Mouse (Mus musculus) urinary bladder, postnatal 14 days (tissue): ENCODE measurements at regions not wholly inside any gene's neighbourhood (a gene's known extent, or its start where the extent isn't known, plus 50 kb on each side); places are given as distances from the start of the nearest gene placed in this dataset.

Source experiments
- DNase-seq: peaks from one replicate; pipeline ENCODE4 v3.0.0; 2021; ENCODE audit warnings: low spot score

DNA sequence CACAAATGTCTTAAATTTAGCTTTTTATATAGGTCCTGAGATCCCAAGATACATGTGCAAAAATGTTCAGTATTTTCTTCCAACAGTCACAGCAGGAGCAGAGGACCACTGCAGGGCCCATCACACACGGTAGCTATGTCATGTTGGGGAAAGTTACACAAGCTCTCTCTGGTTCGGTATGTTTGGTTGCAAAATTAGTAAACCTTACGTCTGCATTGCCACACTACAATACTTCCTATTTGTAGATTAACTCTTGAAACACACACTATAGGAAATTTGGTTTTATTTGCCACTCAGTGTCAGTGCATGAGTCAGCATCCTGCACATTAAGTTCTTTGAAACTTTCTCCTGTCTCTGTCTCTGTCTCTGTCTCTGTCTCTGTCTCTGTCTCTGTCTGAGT lies 82.0 kb downstream of the Cth start:
- DNase-seq, result no peak

DNA sequence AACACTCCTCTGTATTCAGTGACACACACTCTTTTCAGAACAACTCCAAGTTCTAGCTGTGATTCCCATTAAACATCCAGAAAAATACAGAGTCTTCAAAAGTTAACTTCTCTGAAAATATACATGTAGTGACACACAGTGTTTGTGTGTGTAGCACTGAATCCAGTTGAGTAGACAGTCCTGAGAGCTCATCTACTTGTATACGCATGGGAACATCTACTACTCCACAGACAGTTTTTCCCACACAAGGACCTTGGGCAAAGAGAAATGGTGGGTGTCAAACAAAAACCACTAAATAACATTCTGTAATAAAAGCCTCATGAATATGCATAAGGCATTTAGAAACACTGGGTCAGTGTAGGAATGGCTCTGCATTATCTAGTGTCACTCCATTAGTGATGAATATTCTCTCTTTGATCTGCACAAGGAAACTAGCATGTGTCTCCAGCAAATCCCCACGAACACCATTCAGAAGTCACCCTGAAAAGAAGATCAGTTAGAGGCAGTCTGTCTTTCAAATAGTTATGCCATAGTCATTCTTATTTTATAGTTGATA lies 83.6 kb downstream of the Cth start:
- DNase-seq, result no peak

DNA sequence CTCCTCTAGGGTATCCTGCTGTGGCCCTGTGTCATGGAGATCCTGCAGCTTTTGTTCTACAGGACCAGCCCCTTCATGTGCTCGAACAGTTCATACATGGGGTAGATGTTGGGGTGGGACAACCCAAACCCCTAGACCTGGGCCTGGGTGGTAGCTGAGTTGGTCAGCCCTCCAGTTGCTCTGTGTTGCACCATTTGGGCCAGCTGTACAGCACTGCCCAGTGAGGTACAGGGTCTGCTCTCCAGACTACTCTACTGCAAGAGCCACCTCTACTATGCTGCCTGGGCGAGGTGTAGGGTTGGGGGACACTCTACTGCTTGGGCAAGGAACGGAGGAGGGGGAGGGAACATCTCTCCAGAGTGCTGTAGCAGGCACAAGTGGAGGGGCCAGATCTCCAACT lies 120.6 kb downstream of the Cth start:
- DNase-seq, result no peak

DNA sequence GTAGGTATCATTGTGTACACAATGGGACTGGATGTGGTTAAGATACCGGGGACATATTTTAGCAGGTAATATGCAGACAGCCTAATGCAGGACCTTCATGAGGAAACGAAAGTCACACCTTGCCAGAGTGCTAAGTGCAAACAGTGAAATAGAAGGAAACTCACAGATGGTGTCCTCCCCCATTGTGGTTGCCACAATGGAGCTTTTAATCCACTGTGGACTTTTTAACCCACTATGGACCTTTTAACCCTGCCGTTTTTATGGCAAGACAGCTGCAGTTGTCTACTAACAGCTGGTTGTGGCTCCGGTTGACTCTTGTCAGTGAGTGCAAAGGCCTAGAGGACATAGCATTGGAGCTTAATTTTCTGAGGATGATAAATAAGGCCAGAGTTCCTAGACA lies 121.5 kb downstream of the Cth start:
- no peak for DNase-seq

DNA sequence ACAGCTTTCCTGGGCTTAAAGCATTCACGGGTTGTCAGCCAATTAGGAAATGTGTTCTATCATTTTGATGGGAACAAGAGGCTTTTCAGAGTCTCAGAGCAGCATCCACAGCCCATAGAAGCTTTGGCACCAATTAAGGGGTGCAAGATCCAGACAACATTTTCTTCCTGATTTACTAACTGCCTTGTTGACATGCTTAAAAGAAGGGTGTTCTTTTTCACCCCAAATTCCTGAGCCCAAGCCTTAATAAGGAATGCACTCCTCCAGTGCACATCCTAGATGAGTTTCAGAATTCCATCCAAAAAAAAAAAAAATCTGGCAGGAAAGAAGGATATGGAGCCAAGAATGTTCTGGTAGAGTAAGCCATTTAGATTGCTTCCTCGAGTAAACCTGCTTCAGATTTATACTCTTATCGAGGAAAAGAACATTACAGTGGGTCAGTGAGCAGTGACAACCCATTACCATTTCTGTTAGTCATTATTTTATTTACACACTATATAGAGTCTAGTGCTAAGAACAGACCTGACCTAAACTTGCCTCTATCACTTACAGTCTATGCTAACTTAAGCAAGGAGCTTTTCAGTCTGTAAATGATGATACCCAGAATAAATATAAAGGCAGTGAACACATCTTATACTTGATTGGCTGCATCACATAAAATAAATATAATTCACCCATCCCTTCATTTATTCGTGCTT lies 137.2 kb downstream of the Cth start:
- no peak for DNase-seq

DNA sequence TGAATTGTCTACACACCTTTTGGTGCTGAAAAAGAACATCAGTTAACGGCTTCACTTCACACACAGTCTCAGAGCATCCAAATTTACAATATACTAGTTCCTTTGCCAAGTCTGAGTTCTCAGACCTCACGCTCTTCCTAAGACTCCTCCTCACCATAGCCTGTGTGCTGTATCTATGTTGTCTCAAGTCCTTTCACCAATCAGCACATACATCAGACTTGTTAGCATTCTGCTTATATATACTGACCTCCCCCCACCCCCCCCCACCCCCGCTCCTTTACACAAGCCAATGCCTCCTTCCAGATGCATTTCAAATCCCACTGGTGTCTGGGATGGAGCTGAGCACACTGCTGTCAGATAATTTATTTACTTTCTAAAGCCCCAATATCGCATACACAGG lies 143.8 kb downstream of the Cth start:
- DNase-seq, result no peak

DNA sequence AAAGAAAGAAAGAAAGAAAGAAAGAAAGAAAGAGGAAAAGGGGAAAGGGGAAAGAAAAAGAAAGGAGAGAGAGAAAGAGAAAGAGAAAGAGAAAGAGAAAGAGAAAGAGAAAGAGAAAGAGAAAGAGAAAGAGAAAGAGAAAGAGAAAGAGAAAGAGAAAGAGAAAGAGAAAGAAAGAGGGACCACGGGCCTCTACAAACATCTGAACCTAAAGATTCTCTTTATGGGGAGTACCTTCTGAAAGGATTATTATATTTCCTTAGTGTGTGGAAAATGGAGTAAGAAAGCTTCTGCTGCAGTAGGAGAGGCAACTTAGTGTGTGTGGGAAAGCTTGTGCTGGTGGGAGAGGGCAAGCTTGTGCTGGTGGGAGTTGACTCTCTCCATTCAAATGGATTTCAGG lies 147.1 kb downstream of the Cth start:
- no peak for DNase-seq

DNA sequence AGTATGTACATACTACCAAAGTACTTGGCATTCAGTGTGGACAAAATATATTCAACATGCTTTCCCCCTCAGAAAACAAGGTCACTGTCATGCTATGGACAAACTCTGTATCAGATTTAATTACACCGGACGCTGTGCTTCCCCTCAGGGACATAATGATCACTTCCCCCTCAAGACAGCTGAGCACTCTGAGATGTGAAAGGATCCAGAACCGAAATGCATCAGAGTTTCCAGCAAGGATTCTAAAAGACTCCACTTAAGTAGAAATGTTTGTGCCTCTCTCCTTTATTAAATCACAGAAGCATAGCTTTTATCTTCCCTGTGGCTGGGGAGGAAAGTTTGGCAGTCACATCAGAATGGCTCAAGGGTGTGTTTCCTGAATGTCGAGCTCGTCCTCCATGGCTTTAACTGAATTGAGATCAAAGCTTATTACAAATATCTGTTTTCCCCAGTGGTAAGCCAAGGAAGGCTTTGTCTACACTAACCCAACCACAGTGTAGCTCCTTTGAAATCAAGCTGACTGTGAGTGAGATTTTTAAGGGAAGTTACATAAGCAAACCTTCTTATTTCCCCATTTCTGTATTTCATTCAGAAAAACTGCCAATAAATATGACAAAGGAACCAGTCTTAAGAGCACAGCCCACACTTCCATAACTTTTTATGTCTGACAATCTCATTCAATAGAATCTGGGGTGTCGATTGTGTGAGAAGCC lies 161.2 kb downstream of the Cth start:
- DNase-seq, result no peak

DNA sequence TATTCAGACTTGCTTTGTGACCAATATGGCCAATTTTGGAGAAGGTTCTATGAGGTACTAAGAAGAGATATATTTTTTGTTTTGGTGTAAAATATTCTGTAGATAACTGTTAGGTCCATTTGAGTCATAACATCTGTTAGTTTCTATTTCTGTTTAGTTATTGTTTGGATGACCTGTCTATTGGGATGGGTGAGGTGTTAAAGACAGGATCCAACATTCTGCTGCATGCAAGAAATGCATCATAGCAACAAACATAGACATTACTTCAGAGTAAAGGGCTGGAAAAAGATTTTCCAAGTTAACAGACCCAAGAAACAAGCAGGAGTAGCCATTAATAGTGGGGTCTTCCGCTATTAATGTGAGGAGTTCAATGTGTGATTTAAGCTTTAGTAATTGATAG lies 165.0 kb downstream of the Cth start:
- no peak for DNase-seq

DNA sequence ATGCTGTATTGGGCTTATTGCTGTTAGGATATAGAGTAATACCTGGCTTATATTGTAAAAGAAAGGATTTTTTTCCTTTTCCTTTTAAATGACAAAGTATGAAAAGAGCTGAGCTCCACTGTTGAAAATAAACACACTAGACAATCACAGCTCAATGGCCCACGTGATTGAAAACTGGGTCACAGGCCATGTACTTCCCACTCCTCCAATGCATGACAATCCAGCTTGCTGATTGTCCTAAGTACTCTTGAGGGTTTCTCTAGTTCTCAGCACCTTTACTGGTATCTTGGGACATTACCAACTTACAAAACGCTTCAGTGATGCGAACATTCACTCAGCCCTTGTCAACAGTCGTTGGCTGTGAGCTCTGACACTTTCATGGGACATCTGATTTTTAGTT lies 170.1 kb downstream of the Cth start:
- DNase-seq, result no peak

DNA sequence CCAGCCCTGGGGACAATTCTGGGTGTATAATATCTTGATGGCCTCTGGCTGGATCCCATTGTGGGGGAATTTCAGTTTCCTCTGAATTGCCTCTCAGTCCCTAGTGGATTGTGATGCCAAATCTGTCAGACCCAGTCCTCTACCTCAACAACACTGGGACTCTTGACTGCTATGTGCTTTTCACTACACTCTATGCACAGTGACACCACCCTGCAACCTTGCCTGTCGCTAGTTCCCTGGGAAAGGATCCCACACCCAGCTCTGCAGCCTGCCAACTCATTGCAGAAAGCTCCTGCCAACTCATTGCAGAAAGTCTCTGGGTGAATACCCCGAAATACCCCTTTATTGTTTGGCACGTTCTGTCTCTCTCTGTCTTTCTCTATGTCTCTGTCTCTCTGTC lies 174.6 kb downstream of the Cth start:
- DNase-seq, result no peak

DNA sequence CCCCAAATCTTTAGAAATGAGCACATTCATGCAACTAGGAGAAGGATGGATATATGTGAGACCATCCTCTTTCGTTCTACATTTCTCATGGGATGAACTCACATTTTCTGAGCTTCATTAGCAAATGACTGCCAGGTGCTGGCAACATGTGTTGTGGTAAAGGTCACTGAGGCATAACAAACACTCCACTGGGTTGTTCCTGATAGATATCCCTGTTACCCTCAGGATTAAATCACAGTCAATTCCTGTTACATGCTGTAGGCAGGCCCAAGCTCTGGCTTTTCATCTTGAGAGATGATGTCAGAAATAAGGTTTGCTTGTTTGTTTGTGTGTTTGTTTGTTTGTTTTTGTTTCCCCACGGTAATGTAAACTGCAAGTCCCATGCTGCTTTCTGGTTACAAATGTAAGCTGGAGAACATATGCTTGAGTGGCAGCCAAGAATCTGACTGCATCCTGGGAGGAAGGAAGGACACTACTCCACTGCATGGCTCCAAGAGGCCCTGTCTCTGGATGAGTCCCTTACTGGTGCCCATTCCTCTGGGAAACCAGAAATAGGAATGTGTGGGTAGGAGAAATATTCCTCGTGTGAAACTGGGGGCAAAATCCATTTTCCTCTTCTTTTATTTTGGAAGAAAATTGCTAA lies 176.4 kb downstream of the Cth start:
- DNase-seq, result no peak

DNA sequence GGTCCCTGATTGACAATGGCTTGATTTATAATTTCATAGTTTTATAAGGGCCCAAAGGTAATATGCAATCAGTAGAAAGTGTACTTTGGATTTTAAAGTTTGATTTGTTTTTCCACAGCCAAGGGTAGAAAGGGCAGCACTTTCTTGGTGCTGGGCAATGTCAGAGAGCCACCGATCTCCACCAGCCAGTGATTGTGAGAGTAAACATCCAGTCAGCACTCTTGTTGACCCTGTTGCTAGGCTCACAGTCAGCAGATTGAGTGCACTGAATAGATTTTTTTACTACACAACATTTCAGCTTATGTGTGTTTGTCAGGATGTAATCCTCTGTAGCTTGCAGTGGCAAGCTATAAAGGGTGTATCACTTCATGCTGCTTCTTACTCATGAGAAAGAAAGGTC lies 176.3 kb downstream of the Ptger3 start:
- DNase-seq, result no peak

DNA sequence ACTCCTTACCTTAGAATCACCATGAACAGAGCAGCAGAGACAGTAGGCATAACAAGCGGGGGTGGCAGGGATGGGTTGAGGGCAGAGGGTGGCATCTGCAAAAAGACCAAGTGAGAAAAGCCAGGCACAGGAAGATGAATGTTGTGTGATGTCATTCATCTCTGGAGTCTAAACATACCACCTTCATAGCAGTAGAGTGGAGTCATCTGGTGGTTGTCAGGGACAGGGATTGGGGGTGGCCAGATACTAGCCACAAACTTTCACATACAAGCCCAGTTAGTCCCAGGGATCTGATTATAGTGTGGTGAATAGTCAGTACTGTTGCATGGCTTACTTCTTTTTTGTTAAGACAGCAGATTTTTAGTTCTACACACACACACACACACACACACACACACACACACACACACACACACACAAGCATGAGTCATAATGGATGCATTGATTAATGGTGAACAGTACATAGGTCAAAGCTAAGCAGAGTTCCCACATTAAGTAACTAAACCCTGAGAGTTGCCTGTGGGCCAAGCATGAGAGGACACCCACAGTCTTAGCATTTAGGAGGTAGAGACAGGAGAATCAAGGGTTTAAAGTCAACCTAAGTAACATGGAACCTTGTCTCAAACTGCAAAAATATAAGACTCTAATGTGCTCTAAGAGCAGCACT lies 173.1 kb downstream of the Ptger3 start:
- no peak for DNase-seq

DNA sequence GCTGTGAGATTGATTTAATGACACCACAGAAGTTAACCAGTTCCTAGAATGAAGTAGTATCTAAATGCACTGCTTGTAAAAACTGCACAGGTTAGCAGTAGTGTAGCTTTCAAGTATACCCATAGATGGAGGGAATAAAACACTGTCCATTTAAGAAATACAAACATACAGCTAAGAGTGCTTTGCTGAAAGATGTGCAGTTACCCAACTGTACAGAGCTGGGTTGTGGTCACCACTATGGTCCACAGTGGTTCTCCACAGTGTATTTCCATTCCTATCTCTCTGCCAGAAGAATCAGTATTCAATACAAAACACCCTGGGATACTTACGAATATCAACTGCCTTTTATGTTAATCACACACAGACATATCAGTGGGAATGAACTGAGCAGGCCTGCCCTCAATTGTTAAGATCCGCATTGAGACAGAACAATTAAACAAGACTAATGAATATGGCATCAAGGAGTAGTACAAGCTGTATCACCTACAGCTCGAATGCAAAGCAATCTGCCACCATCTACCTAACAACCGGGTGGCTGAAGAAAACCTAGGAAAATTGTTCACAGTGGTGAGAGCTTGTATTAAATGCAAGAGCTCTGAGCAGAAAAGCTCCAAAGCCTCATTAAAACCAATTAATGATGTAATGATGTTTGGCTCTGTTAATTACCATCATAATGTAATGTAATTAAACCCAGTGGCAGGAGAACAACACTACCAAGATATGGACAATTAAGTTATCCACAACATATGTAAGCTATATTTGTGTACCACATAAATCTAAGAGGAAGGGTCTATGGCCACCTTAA lies 165.6 kb downstream of the Ptger3 start:
- DNase-seq, result no peak

DNA sequence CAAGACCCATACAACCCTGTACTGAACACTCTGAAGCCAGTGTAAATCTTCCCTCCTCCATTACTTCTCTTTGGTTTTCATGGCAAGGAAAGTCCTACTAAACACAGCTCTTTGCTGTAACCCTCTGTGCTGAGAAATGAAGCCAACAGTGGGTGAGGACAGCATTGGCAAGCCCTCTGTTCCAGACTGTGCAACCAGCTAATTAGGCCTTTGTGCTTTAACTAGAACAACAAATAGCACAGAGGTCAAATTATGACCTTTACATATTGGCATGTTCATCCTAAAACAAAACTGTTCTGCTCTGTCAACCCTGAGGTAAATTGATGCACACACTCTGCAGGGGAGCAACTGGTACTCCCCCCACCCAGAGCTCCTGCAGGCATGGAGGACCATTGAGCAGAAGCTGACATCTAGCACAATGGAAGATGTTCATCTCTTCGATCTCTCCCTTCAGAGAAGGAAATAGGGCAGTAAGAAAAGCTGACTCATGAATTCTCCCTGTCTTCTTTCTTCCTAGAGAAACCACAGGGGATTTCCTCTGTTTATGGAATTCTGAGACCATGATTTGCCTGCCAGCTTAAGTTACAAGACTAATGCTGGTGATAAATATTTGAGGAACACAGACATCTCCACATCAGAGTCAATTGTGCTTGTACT lies 163.1 kb downstream of the Ptger3 start:
- no peak for DNase-seq

DNA sequence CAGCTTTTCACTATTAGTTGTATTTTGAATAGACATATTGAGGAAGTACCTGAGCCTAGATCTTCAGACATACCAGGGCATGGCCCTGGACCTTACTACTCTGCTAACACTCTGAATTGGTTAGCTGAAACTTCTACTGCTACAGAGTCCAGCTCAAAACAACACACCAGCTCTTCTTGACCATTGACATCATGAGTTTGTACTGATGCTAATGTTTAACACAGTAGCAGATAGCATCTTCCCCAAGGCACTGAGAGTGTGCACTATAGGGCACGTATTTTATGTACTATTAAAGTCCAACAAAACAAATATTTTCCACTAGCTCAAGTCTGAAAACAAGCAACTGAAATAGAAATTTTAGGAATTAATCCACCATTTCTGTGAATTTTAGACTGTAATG lies 157.8 kb downstream of the Ptger3 start:
- DNase-seq, result no peak

DNA sequence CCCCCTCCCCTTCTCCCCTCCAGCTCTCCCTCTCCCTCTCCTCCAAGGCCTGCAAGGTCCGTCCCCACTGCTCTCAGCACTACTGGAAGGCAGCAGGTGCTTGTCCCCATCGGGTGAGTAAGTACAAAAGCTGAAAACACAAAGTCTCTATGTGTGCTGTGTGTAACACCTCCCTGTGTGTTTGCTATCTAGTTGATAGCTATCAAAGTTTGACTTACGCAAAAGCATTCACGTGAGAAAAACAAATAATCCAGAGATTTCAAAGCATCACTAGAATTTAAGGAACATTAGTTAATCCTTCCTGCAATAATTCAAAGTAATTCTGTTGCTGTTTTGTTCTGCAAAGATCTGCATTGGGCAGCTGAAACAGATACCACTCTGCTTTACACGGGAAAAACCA lies 156.5 kb downstream of the Ptger3 start:
- DNase-seq, result no peak

DNA sequence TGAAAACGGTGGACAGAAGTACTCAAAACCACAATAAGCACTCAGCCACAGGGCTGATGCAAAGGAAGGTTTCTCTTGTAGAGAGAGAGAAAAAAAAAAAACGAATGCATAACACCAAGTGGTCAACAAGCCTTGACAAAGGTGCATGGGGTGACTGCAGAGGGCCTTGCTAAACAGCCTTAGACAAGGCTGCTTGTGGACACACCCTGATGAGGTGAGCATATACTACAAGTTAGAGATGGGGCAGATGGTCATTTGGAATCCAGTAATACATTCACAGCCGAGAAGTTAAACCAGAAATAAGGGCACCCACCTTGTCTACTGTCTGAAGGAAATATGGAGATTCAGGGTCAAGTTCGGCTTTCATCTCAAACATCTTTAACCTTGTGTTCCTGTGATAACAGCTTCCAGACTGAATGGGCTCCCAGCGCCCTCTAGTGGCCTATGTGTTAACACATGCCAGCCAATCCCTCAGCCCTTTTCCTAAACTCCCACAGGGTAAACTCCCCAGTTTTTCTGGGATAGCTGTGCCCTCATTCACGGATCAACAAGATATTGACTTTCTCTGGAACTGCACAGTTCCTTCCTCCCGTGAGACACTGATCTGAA lies 150.7 kb downstream of the Ptger3 start:
- DNase-seq, result peak; percentile 75

DNA sequence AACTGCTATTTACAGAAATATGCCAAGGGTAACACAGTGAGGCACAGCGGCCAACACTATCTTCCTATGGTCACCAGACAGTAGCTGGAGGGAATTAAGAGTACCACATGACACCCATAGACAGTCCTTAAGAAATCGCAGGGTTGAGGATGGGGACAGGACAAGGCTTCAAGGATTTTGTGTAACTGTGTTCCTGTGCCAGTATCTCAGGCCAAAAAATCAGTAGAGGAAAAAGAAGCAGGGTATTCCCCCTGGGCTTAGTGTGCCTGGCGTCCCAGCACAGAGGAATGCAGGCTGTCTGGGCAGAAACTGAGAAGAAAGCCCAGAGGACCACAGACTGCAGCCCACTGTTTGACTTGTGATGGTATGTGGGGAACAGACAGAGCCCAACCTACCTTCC lies 147.3 kb downstream of the Ptger3 start:
- DNase-seq, result no peak
